Mouse (Mus musculus): ENCODE measurements around the gene Dchs1.

GRCm38 (mm10) chr7:105778553-105779265 lies 8.7 kb downstream of the Dchs1 start:
- TF ChIP-seq CTCF (IDR thresholded peaks at IDR 0.05; ENCODE audit: low read depth, low read length) (no peak), POLR2A (IDR thresholded peaks at IDR 0.05; ENCODE audit: extremely low read depth, insufficient read depth, low read length) (no peak)

Measured in liver, adult 2 months (tissue).